ENCODE assay signal across 8 mouse cellular contexts in genomic region chr7:28982274-28983013, GRCm38 (mm10). TPM values are rescaled to one million over a fixed set of nuclear protein-coding genes. Genes with fewer than 3 reads are reported as not detected.
A peak's percentile ranks its signal among the peaks of the same experiment; 100 is the strongest.
DNase-seq lines count a peak whose midpoint lies in the region; ATAC-seq lines count a peak whose summit lies in the region.

No protein-coding gene starts in this region.

- H3K27me3 ChIP-seq in neural tube, embryonic 11.5 days (ENCODE audit: control insufficient read depth, insufficient read depth, low read length) = no peaks in the 10 kb centered on the region
- no peaks in the 10 kb centered on the region for H3K27me3 ChIP-seq in forebrain, embryonic 10.5 days (ENCODE audit: poor library complexity, severe bottlenecking)

- H3K4me2 ChIP-seq in neural tube, embryonic 11.5 days (ENCODE audit: low read depth) = peak overlapping the region; percentile 88

- H3K27ac ChIP-seq in neural tube, embryonic 11.5 days (ENCODE audit: low read depth, low read length) = 0 out of 2 replicates have a peak overlapping the region, but pooled peaks have one; percentile 34
- H3K27ac ChIP-seq in forebrain, embryonic 10.5 days = peak overlapping the region; percentile 92

- no peaks in the 10 kb centered on the region for H3K9me3 ChIP-seq in neural tube, embryonic 11.5 days (ENCODE audit: control insufficient read depth, low read length)
- H3K9me3 ChIP-seq in forebrain, embryonic 10.5 days = no peaks in the 10 kb centered on the region

- no peak for DNase-seq in neural tube, embryonic 11.5 days (ENCODE audit: low spot score)
- DNase-seq in neural tube, embryonic 10.5 days (ENCODE audit: extremely low spot score, low spot score) = no peak
- no peak for DNase-seq in forebrain, embryonic 10.5 days (ENCODE audit: extremely low spot score, low spot score)
- DNase-seq in lung, postnatal 10 days = peak; percentile 55
- peak; percentile 80 to 92 for DNase-seq in spleen, adult 18-20 months
- DNase-seq in left cerebral cortex, adult 11 months (ENCODE audit: low spot score) = no peak
- no peak for DNase-seq in urinary bladder, postnatal 14 days (ENCODE audit: low spot score)

- peak overlapping the region; percentile 65 for H3K9ac ChIP-seq in neural tube, embryonic 11.5 days (ENCODE audit: low read length)

- H3K4me1 ChIP-seq in neural tube, embryonic 11.5 days (ENCODE audit: control insufficient read depth, insufficient read depth, low read length) = peaks cover 11% of the 10 kb centered on the region
- H3K4me1 ChIP-seq in forebrain, embryonic 10.5 days = peaks cover 28% of the 10 kb centered on the region

- H3K4me3 ChIP-seq in neural tube, embryonic 11.5 days (ENCODE audit: low read depth, low read length) = peak overlapping the region; percentile 63
- H3K4me3 ChIP-seq in forebrain, embryonic 10.5 days = peak overlapping the region; percentile 89

- ATAC-seq in neural tube, embryonic 11.5 days (ENCODE audit: insufficient read depth, low FRiP score, low TSS enrichment) = peak; percentile 60; the same call in 1 of the 2 replicates
- peak; percentile 80 for ATAC-seq in inflammation-experienced regulatory T-cells, adult 6 months

- peaks cover 8% of the 10 kb centered on the region for H3K36me3 ChIP-seq in neural tube, embryonic 11.5 days (ENCODE audit: control insufficient read depth, insufficient read depth, low read length)
- peaks cover 28% of the 10 kb centered on the region for H3K36me3 ChIP-seq in forebrain, embryonic 10.5 days (replicated peaks)

- WGBS in neural tube, embryonic 11.5 days = 11% methylated on average over 19 of the region's 19 CpGs
- WGBS in forebrain, embryonic 10.5 days = 14% methylated on average over 19 of the region's 19 CpGs

RNA-seq across cellular contexts. Expression of gene Map4k1, which starts 0.6 kb away (rescaled TPM):
- polyA plus RNA-seq in neural tube, embryonic 11.5 days (2014; fragmentation: Nextera tagmentation; extraction: Ambion mirVana) = 4.6 and 6.2 TPM in 2 replicates
- 10.2 and 13.4 TPM in 2 replicates for polyA plus RNA-seq in forebrain, embryonic 10.5 days (2016; fragmentation: Nextera tagmentation; extraction: Ambion mirVana)
- 100 to 1,000 TPM in 2 of 3 experiments, 10 to 100 TPM in 1; 98.7 to 130 (median 111) TPM for polyA plus RNA-seq in inflammation-experienced regulatory T-cells, adult 6 months (2017; shearing (Covaris generic))

RNA-seq across cellular contexts. Expression of gene Eif3k, which starts 0.8 kb away (rescaled TPM):
- polyA plus RNA-seq in neural tube, embryonic 11.5 days (2014; fragmentation: Nextera tagmentation; extraction: Ambion mirVana) = 383 and 388 TPM in 2 replicates
- 415 and 425 TPM in 2 replicates for polyA plus RNA-seq in forebrain, embryonic 10.5 days (2016; fragmentation: Nextera tagmentation; extraction: Ambion mirVana)
- 100 to 1,000 TPM; 441 to 670 (median 588) TPM for polyA plus RNA-seq in inflammation-experienced regulatory T-cells, adult 6 months (2017; shearing (Covaris generic))

RNA-seq across cellular contexts. Expression of gene Actn4, which starts 20.3 kb away (rescaled TPM):
- 193 and 201 TPM in 2 replicates for polyA plus RNA-seq in neural tube, embryonic 11.5 days (2014; fragmentation: Nextera tagmentation; extraction: Ambion mirVana)
- polyA plus RNA-seq in forebrain, embryonic 10.5 days (2016; fragmentation: Nextera tagmentation; extraction: Ambion mirVana) = 235 and 255 TPM in 2 replicates
- 100 to 1,000 TPM in 1 of 3 experiments, 10 to 100 TPM in 2; 74.2 to 145 (median 93.4) TPM for polyA plus RNA-seq in inflammation-experienced regulatory T-cells, adult 6 months (2017; shearing (Covaris generic))

Comparison
In these comparisons a context has a peak if more than half of its experiments do, and no peak if none do; other contexts are left out.
1. DNase-seq: peak in lung, postnatal 10 days (single experiment) and spleen, adult 18-20 months (2 of 2); none in neural tube, embryonic 11.5 days (single experiment), neural tube, embryonic 10.5 days (single experiment), forebrain, embryonic 10.5 days (single experiment), left cerebral cortex, adult 11 months (single experiment) and urinary bladder, postnatal 14 days (single experiment).